Mouse (Mus musculus): ENCODE measurements around the gene Lcmt1. TPM values are rescaled to one million over a fixed set of nuclear protein-coding genes. Genes with fewer than 3 reads are reported as not detected.

Gene Lcmt1
- total and polyA plus RNA-seq, 3 experiments, result 26.4 to 34.8 (median 27.6) TPM

- dilution Hi-C loops (cut with MboI; ENCODE audit: extremely low pct_ligation_motif_present, extremely low pct_unique_long_range_greater_than_20kb, low sequenced_read_pairs) (no loop called here), in situ Hi-C loops (cut with MboI; ENCODE audit: low pct_ligation_motif_present, low pct_unique_long_range_greater_than_20kb, low sequenced_read_pairs) (no loop called here)
- H3K4me1 ChIP-seq (ENCODE audit: control insufficient read depth in 1 of 2, insufficient read depth in 2 of 2), result peaks cover 0 to 10% of the 10 kb centered on the region in 2 experiments; a peak in 1 of 4 replicates
- no peak overlapping the region for H3K4me2 ChIP-seq (ENCODE audit: insufficient read depth, low read depth, poor library complexity, severe bottlenecking)
- no peaks in the 10 kb centered on the region; the same call in 1 of the 2 replicates for H3K79me2 ChIP-seq (replicated peaks; ENCODE audit: control insufficient read depth, extremely low read depth, insufficient read depth, poor library complexity, severe bottlenecking)
- H3K4me3 ChIP-seq (replicated peaks in 1 of 3; ENCODE audit: low read depth in 2 of 3, low read length in 2 of 3, poor library complexity in 1 of 3), result no peak overlapping the region
- TF ChIP-seq NRF1 (IDR thresholded peaks at IDR 0.05; ENCODE audit: low read depth, low read length), result no peak
- no peak for TF ChIP-seq SMC3 (IDR thresholded peaks at IDR 0.05; ENCODE audit: low read depth, low read length)
- H3K9me3 ChIP-seq (replicated peaks; ENCODE audit: low read length), result no peaks in the 10 kb centered on the region
- H3K27me3 ChIP-seq (replicated peaks), result no peaks in the 10 kb centered on the region
- no peak for DNase-seq (ENCODE audit: extremely low read depth)
- H3K27ac ChIP-seq (ENCODE audit: insufficient read depth, low read depth), result no peak overlapping the region
- peaks cover 2 to 56% of the 10 kb centered on the region in 2 experiments for H3K36me3 ChIP-seq (replicated peaks in 1 of 2; ENCODE audit: control insufficient read depth in 1 of 2, insufficient read depth in 1 of 2, low read length in 1 of 2)
- H3K9ac ChIP-seq (ENCODE audit: insufficient read depth, low read depth), result no peak overlapping the region
Observed at GRCm38 (mm10) chr7:123385693-123386407, 16.3 kb downstream of the Lcmt1 start.

GRCm38 (mm10) chr7:123389686-123390280 is 20.2 kb downstream of the Lcmt1 start:
- Histone ChIP-seq H3K27ac (ENCODE audit: insufficient read depth, low read depth) (no peak overlapping the region), H3K27me3 (replicated peaks) (no peaks in the 10 kb centered on the region), H3K9me3 (replicated peaks; ENCODE audit: low read length) (no peaks in the 10 kb centered on the region), H3K36me3 (replicated peaks in 1 of 2; ENCODE audit: control insufficient read depth in 1 of 2, insufficient read depth in 1 of 2, low read length in 1 of 2) (peaks cover 5 to 63% of the 10 kb centered on the region in 2 experiments), H3K79me2 (replicated peaks; ENCODE audit: control insufficient read depth, extremely low read depth, insufficient read depth, poor library complexity, severe bottlenecking) (no peaks in the 10 kb centered on the region), H3K4me3 (replicated peaks in 1 of 3; ENCODE audit: low read depth in 2 of 3, low read length in 2 of 3, poor library complexity in 1 of 3) (no peak overlapping the region), H3K4me1 (ENCODE audit: control insufficient read depth in 1 of 2, insufficient read depth in 2 of 2) (no peaks in the 10 kb centered on the region), H3K9ac (ENCODE audit: insufficient read depth, low read depth) (no peak overlapping the region), H3K4me2 (ENCODE audit: insufficient read depth, low read depth, poor library complexity, severe bottlenecking) (no peak overlapping the region)
- TF ChIP-seq POLR2AphosphoS2 (IDR thresholded peaks at IDR 0.05; ENCODE audit: low read depth, low read length), result no peak
- no peak for TF ChIP-seq TBP (conservative IDR thresholded peaks at IDR 0.05; ENCODE audit: low read depth, low read length)
- dilution Hi-C loops (cut with MboI; ENCODE audit: extremely low pct_ligation_motif_present, extremely low pct_unique_long_range_greater_than_20kb, low sequenced_read_pairs) (no loop called here), in situ Hi-C loops (cut with MboI; ENCODE audit: low pct_ligation_motif_present, low pct_unique_long_range_greater_than_20kb, low sequenced_read_pairs) (no loop called here)
- DNase-seq (ENCODE audit: extremely low read depth), result no peak

GRCm38 (mm10) chr7:123394271-123394670 is 24.7 kb downstream of the Lcmt1 start:
- H3K4me1 ChIP-seq (ENCODE audit: control insufficient read depth in 1 of 2, insufficient read depth in 2 of 2), result peaks cover 11 to 23% of the 10 kb centered on the region in 2 experiments
- no peak overlapping the region for H3K9ac ChIP-seq (ENCODE audit: insufficient read depth, low read depth)
- no peak for TF ChIP-seq IRF4 (IDR thresholded peaks at IDR 0.05; ENCODE audit: low read depth, low read length)
- TF ChIP-seq SIN3A (IDR thresholded peaks at IDR 0.05; ENCODE audit: low read length), result no peak
- TF ChIP-seq MAFK (IDR thresholded peaks at IDR 0.05; ENCODE audit: insufficient replicate concordance, low read length), result no peak
- TF ChIP-seq RAD21 (IDR thresholded peaks at IDR 0.05; ENCODE audit: low read depth, low read length), result no peak
- TF ChIP-seq EP300 (IDR thresholded peaks at IDR 0.05; ENCODE audit: low read length), result no peak
- no peak for TF ChIP-seq USF2 (conservative IDR thresholded peaks at IDR 0.05; ENCODE audit: low read depth, low read length)
- TF ChIP-seq JUN (IDR thresholded peaks at IDR 0.05; ENCODE audit: insufficient read depth, low read depth, low read length), result no peak
- no peak for TF ChIP-seq JUND (conservative IDR thresholded peaks at IDR 0.05; ENCODE audit: low read depth, low read length)
- H3K9me3 ChIP-seq (replicated peaks; ENCODE audit: low read length), result no peaks in the 10 kb centered on the region
- in situ Hi-C loops (cut with MboI; ENCODE audit: low pct_ligation_motif_present, low pct_unique_long_range_greater_than_20kb, low sequenced_read_pairs), result no loop called here
- H3K27me3 ChIP-seq (replicated peaks), result no peaks in the 10 kb centered on the region
- no peak overlapping the region for H3K27ac ChIP-seq (ENCODE audit: insufficient read depth, low read depth)
- H3K4me2 ChIP-seq (ENCODE audit: insufficient read depth, low read depth, poor library complexity, severe bottlenecking), result no peak overlapping the region
- H3K36me3 ChIP-seq (replicated peaks in 1 of 2; ENCODE audit: control insufficient read depth in 1 of 2, insufficient read depth in 1 of 2, low read length in 1 of 2), result peaks cover 3 to 32% of the 10 kb centered on the region in 2 experiments
- no peak for DNase-seq (ENCODE audit: extremely low read depth)
- dilution Hi-C loops (cut with MboI; ENCODE audit: extremely low pct_ligation_motif_present, extremely low pct_unique_long_range_greater_than_20kb, low sequenced_read_pairs), result no loop called here
- H3K79me2 ChIP-seq (replicated peaks; ENCODE audit: control insufficient read depth, extremely low read depth, insufficient read depth, poor library complexity, severe bottlenecking), result no peaks in the 10 kb centered on the region
- no peak overlapping the region for H3K4me3 ChIP-seq (replicated peaks in 1 of 3; ENCODE audit: low read depth in 2 of 3, low read length in 2 of 3, poor library complexity in 1 of 3)
